Mouse (Mus musculus): ENCODE measurements around the gene BC030870. TPM values are rescaled to one million over a fixed set of nuclear protein-coding genes. Genes with fewer than 3 reads are reported as not detected.
"Not testable (repeated sequence)": the region's sequence is repeated elsewhere in the genome, so short reads cannot be mapped to it uniquely, and the experiment has no call there.

The BC030870 gene
- polyA plus RNA-seq (2015; fragmentation: Nextera tagmentation; extraction: Ambion mirVana), result 15.0 and 17.6 TPM in 2 replicates

- H3K9me3 ChIP-seq (ENCODE audit: control insufficient read depth, low read length), result no peaks in the 10 kb centered on the region
- H3K4me1 ChIP-seq (replicated peaks; ENCODE audit: control insufficient read depth, insufficient read depth), result no peaks in the 10 kb centered on the region
- H3K27ac ChIP-seq (replicated peaks), result 0 out of 2 replicates have a peak within 1 kb of the TSS, but pooled peaks have one; percentile 36
- peak within 1 kb of the TSS; percentile 36 for H3K4me2 ChIP-seq (replicated peaks; ENCODE audit: low read depth)
- no peak for TF ChIP-seq EP300 (optimal IDR thresholded peaks at IDR 0.05)
- TF ChIP-seq CTCF (IDR thresholded peaks at IDR 0.05; ENCODE audit: low read depth), result no peak
- H3K36me3 ChIP-seq (ENCODE audit: control insufficient read depth, insufficient read depth, low read length), result no peaks in the 10 kb centered on the region
- no peak within 1 kb of the TSS for H3K9ac ChIP-seq (ENCODE audit: low read length)
- 25% methylated on average over 15 of the region's 15 CpGs for WGBS
- H3K4me3 ChIP-seq (ENCODE audit: low read depth, low read length), result peak within 1 kb of the TSS; percentile 10; the same call in 1 of the 2 replicates
- ATAC-seq (ENCODE audit: low FRiP score, low TSS enrichment), result peak; percentile 97
- peak; percentile 52 for DNase-seq (ENCODE audit: low spot score)
- no peaks in the 10 kb centered on the region for H3K27me3 ChIP-seq (ENCODE audit: control insufficient read depth, insufficient read depth, low read length)
Measured at GRCm38 (mm10) chr8:65129199-65129788, at the start of gene BC030870. TSS of gene BC030870 (minus strand) at chr8:65129563.

GRCm38 (mm10) chr8:65174746-65175476 lies 45.5 kb upstream of the BC030870 start:
- no peak overlapping the region for H3K27ac ChIP-seq (replicated peaks)
- H3K9me3 ChIP-seq (ENCODE audit: control insufficient read depth, low read length), result no peaks in the 10 kb centered on the region
- H3K36me3 ChIP-seq (ENCODE audit: control insufficient read depth, insufficient read depth, low read length), result no peaks in the 10 kb centered on the region
- no peaks in the 10 kb centered on the region for H3K4me1 ChIP-seq (replicated peaks; ENCODE audit: control insufficient read depth, insufficient read depth)
- no peak for TF ChIP-seq EP300 (optimal IDR thresholded peaks at IDR 0.05)
- TF ChIP-seq CTCF (IDR thresholded peaks at IDR 0.05; ENCODE audit: low read depth), result no peak
- H3K9ac ChIP-seq (ENCODE audit: low read length), result no peak overlapping the region
- no peak overlapping the region for H3K4me3 ChIP-seq (ENCODE audit: low read depth, low read length)
- no peak overlapping the region for H3K4me2 ChIP-seq (replicated peaks; ENCODE audit: low read depth)
- WGBS, result 67% methylated on average over 3 of the region's 3 CpGs
- DNase-seq (ENCODE audit: low spot score) (no peak), ATAC-seq (ENCODE audit: low FRiP score, low TSS enrichment) (no peak)
- no peaks in the 10 kb centered on the region for H3K27me3 ChIP-seq (ENCODE audit: control insufficient read depth, insufficient read depth, low read length)

- Histone ChIP-seq H3K36me3 (ENCODE audit: control insufficient read depth, insufficient read depth, low read length) (no peaks in the 10 kb centered on the region), H3K9me3 (ENCODE audit: control insufficient read depth, low read length) (no peaks in the 10 kb centered on the region), H3K9ac (ENCODE audit: low read length) (no peak overlapping the region), H3K27ac (replicated peaks) (no peak overlapping the region), H3K27me3 (ENCODE audit: control insufficient read depth, insufficient read depth, low read length) (no peaks in the 10 kb centered on the region), H3K4me1 (replicated peaks; ENCODE audit: control insufficient read depth, insufficient read depth) (no peaks in the 10 kb centered on the region), H3K4me3 (ENCODE audit: low read depth, low read length) (no peak overlapping the region), H3K4me2 (replicated peaks; ENCODE audit: low read depth) (no peak overlapping the region)
- TF ChIP-seq EP300 (optimal IDR thresholded peaks at IDR 0.05) (no peak), CTCF (IDR thresholded peaks at IDR 0.05; ENCODE audit: low read depth) (no peak)
- 78% methylated on average over 3 of the region's 3 CpGs for WGBS
- DNase-seq (ENCODE audit: low spot score) (no peak), ATAC-seq (ENCODE audit: low FRiP score, low TSS enrichment) (no peak)
Measured at GRCm38 (mm10) chr8:65169184-65169583, 39.8 kb upstream of the BC030870 start.

- H3K9ac ChIP-seq (ENCODE audit: low read length); DNase-seq (ENCODE audit: low spot score); ATAC-seq (ENCODE audit: low FRiP score, low TSS enrichment); H3K4me3 ChIP-seq (ENCODE audit: low read depth, low read length); H3K27me3 ChIP-seq (ENCODE audit: control insufficient read depth, insufficient read depth, low read length); H3K4me1 ChIP-seq (replicated peaks; ENCODE audit: control insufficient read depth, insufficient read depth); H3K9me3 ChIP-seq (ENCODE audit: control insufficient read depth, low read length); H3K4me2 ChIP-seq (replicated peaks; ENCODE audit: low read depth); H3K36me3 ChIP-seq (ENCODE audit: control insufficient read depth, insufficient read depth, low read length); H3K27ac ChIP-seq (replicated peaks): not testable (repeated sequence)
- WGBS, result 55% methylated on average over 1 of the region's 1 CpGs
- peak; percentile 62 for TF ChIP-seq CTCF (IDR thresholded peaks at IDR 0.05; ENCODE audit: low read depth)
Measured at GRCm38 (mm10) chr8:65160676-65161075, 31.3 kb upstream of the BC030870 start.

GRCm38 (mm10) chr8:65159096-65159748 lies 29.9 kb upstream of the BC030870 start:
- Histone ChIP-seq H3K4me3 (ENCODE audit: low read depth, low read length) (no peak overlapping the region), H3K27me3 (ENCODE audit: control insufficient read depth, insufficient read depth, low read length) (no peaks in the 10 kb centered on the region), H3K27ac (replicated peaks) (no peak overlapping the region), H3K9me3 (ENCODE audit: control insufficient read depth, low read length) (no peaks in the 10 kb centered on the region), H3K9ac (ENCODE audit: low read length) (no peak overlapping the region), H3K4me1 (replicated peaks; ENCODE audit: control insufficient read depth, insufficient read depth) (no peaks in the 10 kb centered on the region), H3K36me3 (ENCODE audit: control insufficient read depth, insufficient read depth, low read length) (no peaks in the 10 kb centered on the region), H3K4me2 (replicated peaks; ENCODE audit: low read depth) (no peak overlapping the region)
- no peak for ATAC-seq (ENCODE audit: low FRiP score, low TSS enrichment)
- 57% methylated on average over 14 of the region's 14 CpGs for WGBS
- TF ChIP-seq EP300 (optimal IDR thresholded peaks at IDR 0.05) (no peak), CTCF (IDR thresholded peaks at IDR 0.05; ENCODE audit: low read depth) (no peak)
- DNase-seq (ENCODE audit: low spot score), result no peak
